Mouse (Mus musculus): ENCODE measurements at regions not wholly inside any gene's neighbourhood (a gene's known extent, or its start where the extent isn't known, plus 50 kb on each side); places are given as distances from the start of the nearest gene placed in this dataset.

DNA sequence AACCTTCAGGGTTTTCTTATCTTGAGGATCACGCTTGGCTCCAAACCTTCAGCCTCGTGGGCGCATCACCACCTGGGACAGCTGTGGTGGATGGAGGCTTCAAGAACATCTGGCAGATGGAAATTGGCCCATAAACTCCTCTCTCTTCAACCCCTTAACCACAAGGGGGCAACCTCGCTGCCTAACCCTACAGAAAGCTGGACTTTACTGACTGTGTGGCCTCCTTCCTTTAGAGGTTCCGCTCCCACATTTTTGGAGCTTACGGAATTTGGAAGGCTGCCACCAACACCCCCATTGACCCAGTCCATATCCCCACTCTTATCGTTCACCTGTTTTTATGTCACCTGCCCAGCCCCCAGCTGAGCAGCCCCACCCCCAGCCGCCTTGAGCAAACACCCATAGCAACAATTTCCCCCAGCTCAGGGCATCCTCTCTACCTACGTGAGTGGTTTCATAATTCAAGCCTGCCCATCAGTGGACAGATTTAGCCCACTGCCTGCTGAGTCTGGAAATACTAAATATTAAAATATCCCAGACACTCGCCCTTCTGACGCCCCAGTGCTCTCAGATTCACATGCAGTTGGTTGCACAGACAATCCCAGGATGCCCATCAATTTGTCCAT, 167.0 kb upstream of the Slc22a22 start:
- peak in 1 of 2 experiments; percentile 28 for DNase-seq (ENCODE audit: extremely low spot score in 1 of 2, low spot score in 1 of 2)

DNA sequence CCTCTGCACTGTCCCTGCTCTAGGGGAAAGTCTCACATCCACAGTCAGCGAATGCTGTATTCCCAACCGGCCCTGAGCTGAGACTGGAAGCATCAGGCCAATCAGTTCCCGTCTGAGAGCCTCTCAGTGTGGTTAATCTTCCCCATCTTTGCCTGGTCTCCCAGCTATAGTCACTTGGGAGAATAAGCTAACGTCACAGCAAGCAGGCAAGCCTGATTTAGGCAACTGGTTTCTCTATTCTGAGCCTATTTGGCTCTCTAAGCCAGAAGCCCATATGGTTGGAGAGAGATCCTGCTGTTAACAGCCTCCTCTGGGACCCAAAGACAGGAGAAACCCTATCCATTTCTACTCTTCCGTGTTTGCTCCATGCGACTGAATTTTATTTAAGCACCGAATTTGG, 161.7 kb upstream of the Slc22a22 start:
- peak; percentile 11 to 42 for DNase-seq (ENCODE audit: extremely low spot score in 1 of 2, low spot score in 1 of 2)

DNA sequence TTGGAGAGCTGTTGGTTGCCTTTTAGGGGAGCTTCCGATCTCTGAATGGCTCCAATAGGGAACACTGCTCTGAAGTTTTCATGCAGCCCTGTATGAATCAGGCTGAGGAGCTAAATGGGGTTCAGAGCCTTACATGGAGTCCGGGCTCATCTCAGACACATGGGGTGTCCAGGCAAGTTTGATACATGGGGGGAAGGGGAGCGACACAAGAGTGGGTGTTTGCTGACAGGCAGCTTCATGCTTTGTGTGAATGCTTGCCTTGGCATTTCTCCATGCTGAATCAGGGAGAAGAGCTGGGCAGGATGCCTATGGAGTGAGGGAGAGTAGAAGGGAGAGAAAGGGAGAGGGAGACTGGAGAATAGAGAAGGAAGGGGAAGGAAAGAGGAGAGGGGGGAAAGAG, 155.6 kb upstream of the Slc22a22 start:
- DNase-seq (ENCODE audit: extremely low spot score in 1 of 2, low spot score in 1 of 2): peak; percentile 20 to 75

DNA sequence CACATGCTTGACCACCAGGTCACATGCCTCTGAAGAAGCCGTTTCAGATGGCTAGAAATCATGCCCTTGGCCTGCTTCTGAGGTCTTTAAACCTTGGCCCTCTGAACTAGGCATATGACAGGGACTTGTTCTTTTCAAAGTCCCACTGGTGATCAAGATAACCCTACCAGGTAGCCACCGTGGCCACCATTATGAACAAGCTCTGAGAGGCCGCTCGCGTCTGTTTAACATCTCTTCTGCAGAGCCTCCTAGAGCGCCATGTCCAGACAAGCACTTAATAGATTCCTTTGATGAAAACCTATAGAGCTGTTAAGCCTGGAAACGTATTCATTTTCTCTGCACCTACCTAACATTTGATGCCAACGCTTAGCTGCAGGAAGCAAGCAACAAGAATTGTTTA, 155.1 kb upstream of the Slc22a22 start:
- no peak for DNase-seq (ENCODE audit: extremely low spot score in 1 of 2, low spot score in 1 of 2)

DNA sequence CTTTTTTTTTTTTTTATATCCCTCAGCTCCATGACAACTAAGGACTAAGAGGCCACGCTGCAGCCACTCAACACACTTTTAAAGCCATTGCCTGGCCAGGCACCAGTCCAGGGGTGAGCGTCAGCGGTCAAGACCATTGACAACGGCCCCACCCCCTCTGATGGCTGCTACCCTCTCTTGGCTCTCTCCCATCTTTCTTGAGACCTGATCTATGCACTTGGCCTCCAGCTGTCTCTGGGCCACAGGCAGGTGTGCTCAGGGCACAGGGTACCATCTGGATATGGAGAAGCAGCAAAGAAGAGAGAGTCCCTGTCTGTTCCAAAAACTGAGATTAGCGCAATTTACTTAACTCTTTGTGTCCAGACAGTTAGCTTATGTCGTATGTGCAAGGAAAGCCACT, 141.0 kb upstream of the Slc22a22 start:
- no peak for DNase-seq (ENCODE audit: extremely low spot score in 1 of 2, low spot score in 1 of 2)

DNA sequence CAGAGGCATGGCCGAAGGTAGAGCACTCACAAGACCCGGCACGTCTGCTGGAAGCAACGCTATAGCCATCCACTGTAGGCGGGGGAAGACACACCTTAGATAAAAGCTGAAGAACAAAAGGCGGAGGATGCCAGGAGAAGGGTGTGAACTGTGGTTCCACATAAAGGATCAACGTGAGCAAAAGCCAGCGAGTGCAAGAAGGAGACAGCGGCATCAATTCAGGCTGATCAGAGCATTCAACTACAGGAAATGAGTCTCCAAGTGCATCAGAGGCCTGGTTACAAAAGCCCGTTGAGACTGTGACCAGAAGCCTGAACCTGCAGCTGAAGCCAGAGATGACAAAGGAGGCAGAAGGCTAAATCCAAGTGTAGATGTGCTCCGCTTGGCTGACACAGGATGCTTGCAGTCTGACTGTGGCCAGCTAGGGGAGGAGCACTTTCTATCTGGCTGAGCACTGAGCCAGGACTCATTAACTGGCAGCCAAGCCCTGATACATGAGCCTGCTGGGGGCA, 139.5 kb upstream of the Slc22a22 start:
- DNase-seq (ENCODE audit: extremely low spot score in 1 of 2, low spot score in 1 of 2): no peak

DNA sequence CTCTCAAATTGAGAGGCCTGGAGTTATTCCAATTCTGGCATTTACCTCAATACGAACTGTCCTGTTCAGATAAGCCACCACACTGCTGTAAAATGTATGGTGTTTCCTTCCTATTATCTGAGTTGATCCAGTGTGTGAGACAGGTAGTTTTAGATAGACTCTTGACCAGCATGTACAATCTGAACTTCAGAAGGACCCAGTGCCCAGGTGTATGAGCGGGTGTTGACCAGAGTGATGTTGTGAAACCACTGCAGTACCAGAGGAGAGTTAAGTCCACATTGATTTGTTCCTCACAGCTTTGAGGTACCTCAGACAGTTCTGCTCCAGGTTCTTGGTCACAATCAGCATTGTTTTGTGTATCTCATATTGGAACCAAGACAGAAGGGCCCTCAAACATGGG, 132.6 kb upstream of the Slc22a22 start:
- no peak for DNase-seq (ENCODE audit: extremely low spot score in 1 of 2, low spot score in 1 of 2)

DNA sequence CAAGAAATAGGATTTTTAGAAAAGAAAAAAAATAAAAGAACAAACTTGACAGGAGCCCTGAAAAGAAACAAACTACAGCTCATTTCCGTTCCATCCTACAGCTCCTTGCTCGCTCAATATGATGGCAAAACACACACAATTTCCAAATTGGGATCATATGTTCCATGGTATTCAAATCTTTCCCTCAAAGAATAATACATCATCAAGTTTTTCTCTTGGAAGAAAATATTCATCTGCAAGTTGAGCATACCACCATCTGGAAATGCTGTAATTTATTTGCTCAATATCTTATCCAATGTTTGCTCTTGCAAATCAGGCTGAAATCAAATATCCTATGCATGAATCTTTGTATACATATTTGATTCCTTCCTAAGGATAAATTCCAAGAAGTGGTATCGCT, 131.1 kb upstream of the Slc22a22 start:
- DNase-seq (ENCODE audit: extremely low spot score in 1 of 2, low spot score in 1 of 2): no peak

DNA sequence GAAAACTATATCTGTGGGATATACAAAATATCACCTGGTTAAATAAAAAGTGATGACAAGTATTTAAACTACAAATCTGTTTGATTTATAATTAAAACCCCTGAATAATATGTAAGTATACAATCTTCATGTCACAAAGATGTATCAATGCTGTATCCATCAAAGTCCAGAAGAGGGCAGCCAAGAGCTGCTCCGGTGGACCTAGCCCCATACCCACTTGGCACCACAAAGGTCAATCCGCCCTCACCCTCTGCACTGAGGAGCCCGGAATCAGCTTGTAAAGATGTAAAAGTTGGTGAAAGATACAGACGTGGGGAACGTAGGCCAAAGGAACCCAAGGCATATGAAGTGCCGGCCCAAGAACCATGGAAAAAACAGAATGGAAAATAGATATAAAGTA, 123.1 kb upstream of the Slc22a22 start:
- DNase-seq (ENCODE audit: extremely low spot score in 1 of 2, low spot score in 1 of 2): peak in 1 of 2 experiments; percentile 62

DNA sequence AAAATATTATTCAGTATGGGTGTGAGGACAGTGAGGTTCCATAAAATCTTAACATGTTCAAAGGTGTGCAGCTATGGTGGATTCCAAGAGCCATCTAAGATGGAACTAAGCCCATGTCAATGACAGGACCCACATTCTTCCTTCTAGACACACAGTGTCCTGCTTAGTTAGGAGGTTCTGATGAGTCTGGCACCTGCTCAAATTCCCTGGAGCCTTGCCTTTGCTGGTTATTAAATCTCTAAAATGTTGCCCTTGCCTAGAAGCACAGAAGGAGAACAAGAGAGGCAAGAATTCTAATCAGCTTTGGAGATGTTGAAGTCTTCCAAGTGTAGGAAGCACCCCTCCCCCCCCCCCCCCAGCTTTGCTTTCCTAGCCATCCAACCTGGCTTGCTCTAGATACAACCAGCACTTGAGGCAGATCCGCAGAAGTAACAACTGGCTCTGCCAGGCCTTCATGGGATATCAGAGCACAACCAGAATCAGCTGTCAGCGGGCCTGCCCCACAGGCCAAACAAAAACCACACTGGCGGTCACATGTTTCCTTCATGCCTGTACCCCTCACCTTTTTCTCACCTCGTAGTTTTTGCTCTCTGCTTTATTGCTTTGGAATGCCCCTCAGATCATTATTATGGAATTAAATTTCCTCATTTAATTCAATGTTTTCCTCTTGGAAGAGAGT, 116.0 kb upstream of the Slc22a22 start:
- DNase-seq (ENCODE audit: extremely low spot score in 1 of 2, low spot score in 1 of 2): no peak

DNA sequence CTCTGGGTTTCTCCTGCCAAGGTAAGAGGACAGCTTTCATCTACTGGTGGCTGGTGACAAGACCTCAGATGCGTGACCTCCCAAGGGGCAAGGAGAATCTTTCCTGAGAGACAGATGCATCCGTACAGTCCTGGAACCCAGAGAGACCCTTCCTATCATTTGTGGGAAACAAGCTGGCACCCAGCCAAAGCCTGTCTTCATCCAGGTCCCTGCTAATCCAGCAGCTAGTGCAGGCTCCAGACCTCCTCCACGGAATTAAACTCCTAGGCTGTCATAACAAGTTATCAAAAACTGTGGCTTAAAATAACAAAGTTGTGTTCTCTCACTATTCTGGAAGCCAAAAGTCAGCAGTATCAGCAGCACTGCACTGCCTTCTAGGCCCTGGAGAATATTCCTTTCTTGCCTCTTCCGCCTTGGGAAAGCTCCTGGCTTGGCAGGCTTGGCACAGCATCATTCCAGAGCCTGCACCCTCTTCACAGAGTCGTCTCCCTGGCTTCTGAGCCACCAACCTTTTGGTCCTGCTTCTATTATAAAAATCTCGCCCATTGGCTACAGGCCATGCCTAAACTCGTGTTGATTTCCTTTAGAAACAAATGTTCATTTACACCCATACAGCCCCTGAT, 113.3 kb upstream of the Slc22a22 start:
- DNase-seq (ENCODE audit: extremely low spot score in 1 of 2, low spot score in 1 of 2): no peak

DNA sequence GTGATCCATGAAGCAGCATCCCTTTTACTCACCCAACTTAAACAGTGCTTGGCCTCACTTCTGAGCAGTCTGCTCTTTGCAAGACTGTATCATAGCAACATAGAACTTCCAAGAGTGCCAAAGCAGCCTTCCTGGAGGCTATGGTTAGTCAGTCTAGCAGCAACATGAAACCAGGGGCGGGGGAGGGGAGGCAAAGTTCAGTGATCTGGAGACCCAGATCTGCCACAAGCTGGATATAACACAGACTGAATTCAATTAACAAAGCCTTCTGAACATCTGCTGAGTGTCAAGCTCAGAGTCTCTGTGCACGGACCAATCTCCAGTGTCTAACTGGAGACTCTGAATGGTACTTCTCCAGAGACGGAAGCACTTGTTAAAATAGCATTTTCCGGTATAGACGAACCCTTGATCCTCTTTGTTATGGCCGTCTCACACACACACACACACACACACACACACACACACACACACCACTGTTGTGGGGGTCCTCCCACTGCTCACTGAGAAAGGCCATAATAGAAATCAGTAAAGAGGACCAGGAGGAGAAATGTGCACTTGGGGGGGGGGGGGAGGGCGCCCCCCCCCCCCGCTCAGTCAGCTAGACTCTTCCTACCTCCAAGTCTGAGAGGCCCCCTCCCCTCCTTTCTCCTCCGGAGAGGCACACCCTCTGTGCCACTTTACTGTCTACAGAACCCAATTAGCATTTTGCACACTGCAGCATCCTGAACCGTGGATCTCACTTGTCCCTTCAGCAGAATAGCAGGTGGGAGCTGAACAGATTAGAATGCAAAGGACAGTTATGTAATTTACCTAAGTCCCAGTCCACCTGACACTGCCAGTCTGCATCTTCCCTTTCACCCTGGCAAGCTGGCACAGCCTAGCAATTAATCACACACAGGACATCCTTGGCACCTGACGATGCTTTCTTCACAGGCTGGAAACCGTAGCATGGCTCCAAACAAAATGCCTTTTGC, 112.3 kb upstream of the Slc22a22 start:
- no peak for DNase-seq (ENCODE audit: extremely low spot score in 1 of 2, low spot score in 1 of 2)

DNA sequence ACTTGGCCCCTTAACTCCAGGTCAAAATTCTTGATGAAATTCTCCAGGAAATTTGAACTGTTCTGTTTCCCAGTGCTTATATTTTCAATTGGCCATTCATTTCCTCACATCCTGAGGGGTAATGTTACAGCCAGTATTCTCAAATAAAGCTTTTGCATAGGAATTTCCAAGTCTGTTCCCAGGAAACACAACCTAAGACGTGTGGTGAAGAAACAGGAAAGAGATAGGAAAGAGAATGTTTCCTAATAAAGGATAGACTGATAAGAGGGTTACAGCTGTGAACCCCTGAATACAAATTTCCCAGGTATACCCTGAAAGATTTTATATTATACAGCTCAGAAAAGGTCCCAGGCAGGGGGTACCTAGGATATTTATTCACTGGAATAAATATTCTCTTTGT, 108.0 kb upstream of the Slc22a22 start:
- no peak for DNase-seq (ENCODE audit: extremely low spot score in 1 of 2, low spot score in 1 of 2)

DNA sequence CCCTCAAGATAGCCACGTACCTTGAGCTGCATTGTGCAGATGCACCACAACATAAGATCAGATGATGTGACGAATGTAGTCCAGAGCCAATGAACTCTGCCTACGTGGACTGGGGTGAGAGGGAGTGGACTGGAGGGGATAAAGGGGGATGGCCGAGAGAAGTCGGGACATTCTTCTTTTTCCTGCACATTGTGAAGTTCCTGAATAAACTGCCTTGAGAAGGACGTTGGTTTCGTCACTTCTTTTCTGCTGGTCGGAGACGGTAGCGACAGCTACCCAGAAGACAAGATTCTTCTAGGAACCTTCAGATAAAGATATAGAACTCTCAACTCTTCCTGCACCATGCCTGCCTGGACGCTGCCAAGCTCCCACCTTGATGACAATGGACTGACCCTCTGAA, 107.1 kb upstream of the Slc22a22 start:
- no peak for DNase-seq (ENCODE audit: extremely low spot score in 1 of 2, low spot score in 1 of 2)

DNA sequence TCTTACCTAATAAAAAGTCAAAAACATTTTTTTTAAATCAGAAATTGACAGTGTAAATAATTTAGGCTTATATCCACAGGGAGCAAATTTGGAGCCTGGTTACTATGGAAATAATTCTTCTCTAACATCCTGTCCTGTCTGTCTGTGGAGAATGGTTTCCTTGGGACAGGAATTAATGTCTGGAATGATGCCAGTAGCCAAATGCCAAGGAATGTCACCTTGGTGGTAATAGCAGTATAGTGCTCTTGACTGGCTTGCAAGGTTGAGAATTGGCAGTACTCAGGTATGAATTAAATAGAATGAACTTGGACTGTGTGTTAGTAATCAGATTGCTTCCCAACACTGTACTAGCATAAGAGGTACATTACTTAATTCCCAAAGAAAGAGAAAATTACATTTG, 103.8 kb upstream of the Slc22a22 start:
- no peak for DNase-seq (ENCODE audit: extremely low spot score in 1 of 2, low spot score in 1 of 2)

DNA sequence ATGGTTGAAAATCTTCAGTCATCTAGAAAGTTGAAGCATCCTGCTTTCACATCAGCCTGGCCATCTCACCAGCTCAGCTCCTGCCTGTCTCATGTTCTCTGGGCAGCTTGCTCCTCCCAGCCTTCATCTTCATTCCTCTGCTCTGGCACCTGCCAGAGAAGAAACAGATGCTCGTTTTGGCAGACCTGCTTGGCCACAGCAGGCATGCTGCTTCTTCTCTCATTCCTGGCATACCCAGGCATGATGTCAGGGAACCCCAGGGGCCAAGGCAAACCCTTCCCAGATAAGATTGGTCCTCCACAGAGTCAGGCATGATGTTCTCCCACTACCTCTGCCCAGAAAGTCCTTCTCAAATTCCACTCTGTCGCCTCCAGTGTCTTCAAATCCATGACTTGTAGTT, 101.4 kb upstream of the Slc22a22 start:
- DNase-seq (ENCODE audit: extremely low spot score in 1 of 2, low spot score in 1 of 2): no peak

DNA sequence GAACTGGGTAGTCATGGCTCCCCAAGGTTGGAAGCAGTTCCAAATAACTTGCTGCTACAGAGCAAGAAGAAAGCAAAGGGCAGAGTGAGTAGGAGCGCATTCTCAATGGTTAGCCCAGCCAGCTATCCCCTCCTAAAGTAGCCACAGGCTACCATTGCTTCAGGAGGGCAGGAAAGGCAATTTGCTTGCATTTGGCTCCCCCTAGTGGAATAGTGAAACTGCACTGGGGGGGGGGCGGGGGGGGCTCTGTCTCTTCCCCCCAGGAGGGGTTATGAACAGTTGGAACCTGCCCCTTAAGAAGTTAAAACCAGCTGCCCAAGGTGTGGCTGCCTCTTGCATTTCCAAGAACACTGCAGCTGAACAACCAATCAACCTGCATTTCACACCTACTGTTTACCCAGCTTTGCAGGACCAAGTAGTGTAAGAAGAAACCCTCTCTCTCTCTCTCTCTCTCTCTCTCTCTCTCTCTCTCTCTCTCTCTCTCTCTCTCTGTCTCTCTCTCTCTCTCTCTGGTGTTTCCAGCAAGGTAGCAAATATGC, 96.7 kb upstream of the Slc22a22 start:
- DNase-seq (ENCODE audit: extremely low spot score in 1 of 2, low spot score in 1 of 2): no peak

DNA sequence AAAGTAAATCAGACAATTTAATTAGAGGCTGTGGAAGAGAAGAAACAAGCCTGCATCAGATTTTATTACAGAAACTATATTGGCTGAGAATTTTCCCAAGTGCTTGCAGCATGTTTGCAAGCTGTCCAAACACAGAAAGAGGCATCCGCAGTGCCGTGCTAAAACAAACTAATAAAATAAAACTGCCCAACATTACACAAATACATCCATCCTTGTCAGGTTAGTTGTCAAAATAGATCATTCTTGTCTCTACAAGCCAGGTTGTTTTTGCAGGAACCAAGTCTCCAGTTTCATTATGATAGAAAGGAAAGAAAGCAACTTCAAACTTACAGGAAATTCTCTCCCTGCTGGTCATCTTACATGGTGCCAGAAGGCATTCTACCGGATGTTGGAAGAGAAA, 95.0 kb upstream of the Slc22a22 start:
- DNase-seq (ENCODE audit: extremely low spot score in 1 of 2, low spot score in 1 of 2): no peak

DNA sequence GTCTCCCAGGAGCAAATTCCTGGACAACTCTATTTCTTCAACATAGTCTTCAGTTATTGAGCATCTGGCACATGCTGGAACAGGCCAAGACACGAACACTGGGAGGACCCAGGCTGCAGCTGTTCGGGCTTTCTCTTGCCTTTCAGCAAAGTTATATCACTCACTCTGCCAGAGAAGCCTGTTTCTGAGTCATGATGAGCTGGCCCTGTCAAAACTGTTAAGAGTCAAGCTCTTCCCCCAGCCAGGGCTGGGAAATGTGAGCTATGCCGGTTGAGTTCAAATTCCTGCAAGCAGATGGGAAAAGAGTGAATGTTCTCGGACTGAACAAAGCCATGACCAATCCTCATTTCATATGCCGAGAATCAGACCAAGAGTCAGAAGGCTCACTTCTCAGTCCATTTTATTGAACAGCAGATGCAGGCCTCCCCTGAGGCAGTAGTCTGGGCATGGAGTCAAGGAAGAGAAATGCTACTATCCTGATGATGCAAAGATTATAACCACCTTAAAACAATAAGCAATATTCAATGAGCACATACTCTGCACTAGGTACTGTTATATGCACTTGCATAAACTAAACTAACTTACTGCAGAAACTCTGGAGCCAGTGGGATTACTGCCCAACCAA, 90.7 kb upstream of the Slc22a22 start:
- DNase-seq (ENCODE audit: extremely low spot score in 1 of 2, low spot score in 1 of 2): no peak

DNA sequence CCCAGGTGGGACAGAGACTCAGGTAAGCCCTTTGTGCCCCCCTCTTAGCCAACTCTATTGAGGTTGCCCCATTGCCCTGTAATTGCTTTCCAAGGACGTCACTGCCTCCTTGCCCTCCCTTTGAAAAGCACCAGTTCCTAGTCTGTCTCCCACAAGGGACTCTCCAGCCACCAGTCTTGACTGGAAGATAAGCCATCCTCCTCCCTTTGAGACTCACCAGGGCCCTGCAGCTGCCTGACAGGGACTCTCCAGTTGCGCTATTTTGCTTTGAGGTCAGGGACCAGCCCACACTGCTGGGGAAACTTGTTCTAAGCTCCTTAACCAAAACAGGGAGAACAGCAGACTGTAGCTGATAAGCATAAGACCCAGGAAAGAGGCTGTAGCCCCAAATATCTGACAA, 69.7 kb upstream of the Slc22a22 start:
- DNase-seq (ENCODE audit: extremely low spot score in 1 of 2, low spot score in 1 of 2): no peak

All from frontal cortex, adult 2 months (tissue).